26 mouse cellular contexts compared by ENCODE assay signal in the genomic region with DNA sequence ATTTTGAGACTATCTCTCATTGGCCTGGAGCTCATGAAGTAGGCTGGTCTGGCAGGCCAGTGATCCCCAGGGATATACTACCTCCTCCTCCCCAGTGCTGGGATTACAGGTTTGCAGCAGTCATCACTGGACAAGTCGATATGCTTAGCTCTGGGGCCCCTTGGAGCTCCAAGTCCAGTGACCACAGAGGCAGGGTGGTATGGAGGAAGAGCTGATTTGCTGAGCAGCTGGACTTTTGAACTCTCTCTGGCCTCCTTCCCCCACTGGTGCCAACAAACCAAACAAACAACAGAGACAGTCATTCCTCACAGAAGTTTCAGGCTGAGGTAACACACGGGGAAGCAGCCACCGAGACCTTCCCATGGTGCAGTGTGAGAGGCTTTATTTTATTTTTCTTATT.
A peak's percentile ranks its signal among the peaks of the same experiment; 100 is the strongest.
DNase-seq lines count a peak whose midpoint lies in the region; ATAC-seq and TF ChIP-seq lines count a peak whose summit lies in the region.
"Had no signal": no experiment of that assay in that cellular context is flagged by ENCODE, and none has a peak within 500 bp of the region (broad histone marks: within the 10 kb centered on the region; RNA-seq: fewer than 3 reads in every experiment).

No protein-coding gene starts in this region.

- no peak overlapping the region for H3K27ac ChIP-seq in kidney, adult 2 months (ENCODE audit: insufficient read depth, low read depth, low read length)
- no peak overlapping the region for H3K27ac ChIP-seq in liver, embryonic 12.5 days
- no peak overlapping the region for H3K27ac ChIP-seq in liver, embryonic 14.5 days
- H3K27ac ChIP-seq: heart, embryonic 13.5 days; hindbrain, embryonic 14.5 days; left cerebral cortex, adult 2 months; limb, embryonic 13.5 days; neural tube, embryonic 15.5 days had no signal

- TF ChIP-seq CTCF in kidney, adult 2 months (conservative IDR thresholded peaks at IDR 0.05; ENCODE audit: insufficient read depth, insufficient read length, low read depth, low read length): no peak
- TF ChIP-seq CTCF in liver, embryonic 14.5 days (IDR thresholded peaks at IDR 0.05; ENCODE audit: low read depth): no peak

- TF ChIP-seq EP300 in liver, embryonic 14.5 days (IDR thresholded peaks at IDR 0.05; ENCODE audit: low read depth): no peak

- no peaks in the 10 kb centered on the region for H3K36me3 ChIP-seq in kidney, adult 2 months (ENCODE audit: control insufficient read depth, insufficient read depth, low read length)
- H3K36me3 ChIP-seq in liver, embryonic 12.5 days: no peaks in the 10 kb centered on the region
- H3K36me3 ChIP-seq in liver, embryonic 14.5 days (replicated peaks; ENCODE audit: control insufficient read depth, insufficient read depth, low read depth): no peaks in the 10 kb centered on the region
- H3K36me3 ChIP-seq: heart, embryonic 13.5 days; limb, embryonic 13.5 days; neural tube, embryonic 15.5 days had no signal

- H3K9ac ChIP-seq in liver, embryonic 12.5 days: no peak overlapping the region
- H3K9ac ChIP-seq in liver, embryonic 14.5 days (replicated peaks): no peak overlapping the region
- H3K9ac ChIP-seq: heart, embryonic 13.5 days; hindbrain, embryonic 14.5 days; limb, embryonic 13.5 days; lung, embryonic 14.5 days; neural tube, embryonic 15.5 days had no signal

- no peaks in the 10 kb centered on the region for H3K4me1 ChIP-seq in kidney, adult 2 months (ENCODE audit: control insufficient read depth, insufficient read depth, low read length)
- peaks cover 7% of the 10 kb centered on the region; the same call in 1 of the 2 replicates for H3K4me1 ChIP-seq in liver, embryonic 12.5 days
- H3K4me1 ChIP-seq in liver, embryonic 14.5 days (replicated peaks; ENCODE audit: control insufficient read depth in 2 of 2, insufficient read depth in 2 of 2, low read length in 1 of 2): peaks cover 0 to 7% of the 10 kb centered on the region in 2 experiments; a peak in 2 of 4 replicates
- H3K4me1 ChIP-seq: neural tube, embryonic 15.5 days had no signal

- peak; percentile 53; the same call in 1 of the 2 replicates for ATAC-seq in liver, embryonic 12.5 days
- ATAC-seq in liver, embryonic 14.5 days (ENCODE audit: insufficient read depth): 0 out of 2 replicates have a peak, but pooled peaks have one; percentile 24
- ATAC-seq: forebrain, embryonic 14.5 days had no signal

- WGBS in kidney, adult 2 months: 46% methylated on average over 3 of the region's 3 CpGs
- 43% methylated on average over 3 of the region's 3 CpGs for WGBS in liver, embryonic 12.5 days (ENCODE audit: insufficient replicate concordance)
- 49% methylated on average over 3 of the region's 3 CpGs for WGBS in liver, embryonic 14.5 days (ENCODE audit: insufficient replicate concordance)

- H3K4me2 ChIP-seq in liver, embryonic 12.5 days: no peak overlapping the region
- no peak overlapping the region for H3K4me2 ChIP-seq in liver, embryonic 14.5 days (ENCODE audit: low read depth)
- H3K4me2 ChIP-seq: heart, embryonic 13.5 days; hindbrain, embryonic 14.5 days; limb, embryonic 13.5 days; lung, embryonic 14.5 days; neural tube, embryonic 15.5 days had no signal

- DNase-seq in kidney, adult 2 months: peak; percentile 60
- DNase-seq in kidney, postnatal 4 days: no peak
- DNase-seq in liver: no peak
- DNase-seq in liver, embryonic 14.5 days (ENCODE audit: low read depth in 3 of 3, low spot score in 3 of 3): no peak
- DNase-seq in yolk sac, embryonic 10.5 days (ENCODE audit: low spot score): peak; percentile 82
- no peak for DNase-seq in layer of hippocampus, postnatal 36 days
- DNase-seq in frontal cortex, postnatal 36 days (ENCODE audit: low spot score in 2 of 2): no peak
- DNase-seq: adrenal gland, postnatal 10 days; B cell, adult 2 months; cerebellum, adult 9-10 months; cerebellum, postnatal 36 days; gastrocnemius, postnatal 25 days; heart, adult 11 months; heart, postnatal 10 days; lung, embryonic 14.5 days; lung, postnatal 14 days; midbrain, embryonic 14.5 days; retina, postnatal 1 day; right cerebral cortex, postnatal 14 days had no signal

- TF ChIP-seq POLR2A in kidney, adult 2 months (IDR thresholded peaks at IDR 0.05; ENCODE audit: low read depth, low read length): no peak

- no peak overlapping the region for H3K4me3 ChIP-seq in kidney, adult 2 months (ENCODE audit: insufficient read depth, low read depth, low read length)
- no peak overlapping the region for H3K4me3 ChIP-seq in liver, embryonic 12.5 days
- no peak overlapping the region for H3K4me3 ChIP-seq in liver, embryonic 14.5 days (ENCODE audit: insufficient read depth in 1 of 2, low read depth in 2 of 2, low read length in 2 of 2)
- H3K4me3 ChIP-seq: heart, embryonic 13.5 days; left cerebral cortex, adult 2 months; limb, embryonic 13.5 days; neural tube, embryonic 15.5 days had no signal

- H3K9me3 ChIP-seq in liver, embryonic 12.5 days (replicated peaks): no peaks in the 10 kb centered on the region
- no peaks in the 10 kb centered on the region for H3K9me3 ChIP-seq in liver, embryonic 14.5 days (ENCODE audit: control insufficient read depth, low read length)
- H3K9me3 ChIP-seq: heart, embryonic 13.5 days; neural tube, embryonic 15.5 days had no signal

- no peaks in the 10 kb centered on the region for H3K27me3 ChIP-seq in kidney, adult 2 months (replicated peaks; ENCODE audit: control insufficient read depth, insufficient read depth, low read length)
- H3K27me3 ChIP-seq in liver, embryonic 12.5 days (replicated peaks): no peaks in the 10 kb centered on the region
- H3K27me3 ChIP-seq in liver, embryonic 14.5 days (ENCODE audit: control insufficient read depth, insufficient read depth, low read length): no peaks in the 10 kb centered on the region
- H3K27me3 ChIP-seq: heart, embryonic 13.5 days; limb, embryonic 13.5 days; neural tube, embryonic 15.5 days had no signal

Comparison
In these comparisons a context has a peak if more than half of its experiments do, and no peak if none do; other contexts are left out.
1. DNase-seq: peak in kidney, adult 2 months (single experiment) and yolk sac, embryonic 10.5 days (single experiment); none in kidney, postnatal 4 days (0 of 2), liver (single experiment), liver, embryonic 14.5 days (0 of 3), layer of hippocampus, postnatal 36 days (0 of 2) and frontal cortex, postnatal 36 days (0 of 2).